Mouse (Mus musculus) right cerebral cortex, postnatal 25 days (tissue): ENCODE data around the gene Gas2l1.

Experiments
- DNase-seq: peaks from one replicate; pipeline ENCODE4 v3.0.0; 2022

Gas2l1 gene

DNA sequence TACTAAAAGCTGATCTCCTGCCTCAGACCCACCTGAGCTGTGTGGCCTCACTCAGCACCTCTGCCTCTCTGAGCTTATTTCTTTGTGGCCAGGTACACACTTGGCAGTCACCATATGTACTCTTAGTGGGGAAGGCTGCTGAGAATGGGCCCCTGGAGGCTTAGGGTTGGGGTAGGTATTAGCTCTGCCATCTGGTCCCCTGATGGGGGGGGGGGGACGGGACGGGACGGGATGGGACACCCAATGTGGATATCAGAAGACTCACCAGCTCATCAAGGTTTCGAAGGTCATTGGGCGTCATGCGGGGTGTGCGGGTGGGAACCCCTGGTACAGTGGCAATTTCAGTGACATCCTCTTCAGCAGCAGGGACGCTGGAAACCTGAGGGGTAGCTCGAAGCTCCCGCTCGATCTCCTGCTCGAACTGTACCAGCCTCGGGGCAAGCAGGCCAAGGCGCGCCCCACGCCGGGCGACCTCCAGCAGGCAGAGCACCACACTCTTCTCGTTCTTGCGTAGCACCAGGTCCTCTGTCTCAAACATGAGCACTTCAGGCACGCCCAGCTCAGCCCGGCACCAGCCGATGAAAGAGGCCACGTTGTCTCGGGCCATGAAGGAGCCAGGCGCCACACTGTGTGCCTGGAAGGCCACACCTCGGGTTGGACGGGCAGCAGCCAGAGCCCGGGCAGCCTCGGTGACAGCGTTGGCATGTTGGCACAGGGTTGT lies 1.4 kb downstream of the Gas2l1 start:
- peak; percentile 35 for DNase-seq

DNA sequence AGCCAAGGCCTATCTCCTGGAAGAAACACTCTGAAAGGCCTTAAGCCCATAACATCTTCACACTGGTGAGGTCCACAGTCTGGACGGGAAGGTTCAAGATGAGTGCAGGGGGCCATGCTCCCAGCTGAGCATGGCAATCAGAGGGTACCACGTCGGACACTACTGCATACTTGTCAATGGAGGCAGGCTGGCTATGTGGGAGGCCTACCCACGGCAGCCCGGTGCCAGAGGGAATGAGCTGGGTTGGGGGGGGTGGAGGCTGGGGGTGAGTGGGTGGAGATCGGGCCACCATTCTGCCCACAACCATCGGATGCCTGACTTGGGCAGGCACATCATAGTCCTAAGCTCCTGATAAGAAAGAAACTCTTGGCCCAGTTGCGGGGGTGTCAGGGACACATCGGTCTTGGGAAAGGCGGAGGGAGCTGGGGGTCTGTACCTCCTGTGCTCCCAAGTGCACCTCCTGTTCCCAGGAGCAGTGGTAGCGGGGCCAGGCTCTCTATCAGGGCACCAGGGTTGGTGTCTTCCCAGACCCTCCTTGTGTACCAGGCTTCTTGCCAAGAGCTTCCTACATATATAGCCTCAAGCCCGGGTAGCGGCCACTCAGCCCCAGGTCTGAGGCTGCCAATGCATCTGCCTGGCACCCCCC lies 2.1 kb downstream of the Gas2l1 start:
- no peak for DNase-seq

DNA sequence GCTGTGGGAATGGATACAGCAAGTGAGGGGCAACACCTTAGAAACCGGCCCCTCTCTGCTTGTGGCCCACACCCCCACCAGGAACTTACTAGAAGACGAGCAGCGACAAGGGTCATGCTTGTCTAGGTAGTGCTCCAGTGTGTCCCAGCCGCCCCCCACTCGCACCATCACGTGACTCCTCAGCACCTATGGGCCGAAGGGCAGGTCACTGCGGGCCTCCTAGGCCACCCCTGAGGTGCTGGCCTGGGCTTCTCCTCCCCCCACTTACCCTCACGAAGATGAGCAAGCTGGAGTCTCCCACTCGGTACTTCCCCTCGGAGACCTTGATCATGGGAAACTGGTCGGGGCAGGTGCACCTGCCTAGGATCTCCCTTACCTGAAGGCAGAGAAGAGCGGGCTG lies 2.8 kb downstream of the Gas2l1 start:
- DNase-seq: no peak

DNA sequence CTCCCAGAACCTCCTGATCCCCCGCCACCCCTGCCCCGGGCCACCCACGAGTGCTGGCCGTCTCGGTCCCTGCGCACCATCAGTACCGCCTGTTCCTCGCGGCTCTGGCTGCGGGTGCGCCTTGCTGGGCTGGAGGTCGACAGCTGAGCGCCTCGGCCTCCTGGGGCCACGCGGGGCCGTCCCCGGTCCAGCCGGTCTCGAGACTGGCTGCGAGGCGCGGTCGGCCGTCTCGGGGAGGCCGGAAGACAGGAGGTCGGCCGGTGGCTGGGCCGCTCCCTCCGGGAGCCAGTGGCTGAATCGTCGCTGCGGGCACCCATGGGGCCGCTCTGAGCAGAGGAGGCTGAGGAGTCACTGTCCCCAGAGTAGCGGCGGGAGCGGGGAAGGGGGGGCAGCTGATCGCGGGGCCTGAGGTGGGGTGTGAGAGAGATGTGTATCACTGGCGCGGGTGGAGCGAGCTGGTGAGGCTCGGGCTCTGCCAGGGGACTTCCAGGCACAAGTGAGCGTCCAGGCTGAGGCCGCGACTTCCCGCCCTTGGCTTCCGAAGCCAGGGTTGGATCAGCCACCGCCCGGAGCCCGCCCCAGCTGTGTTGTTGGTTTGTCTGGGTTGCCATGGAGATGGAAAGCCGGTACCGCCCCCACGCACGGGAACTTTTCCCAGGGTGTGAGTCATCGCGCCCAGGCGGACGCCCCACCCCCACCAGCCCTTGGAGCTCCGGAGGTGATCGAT lies 3.6 kb downstream of the Gas2l1 start:
- DNase-seq: peak; percentile 94

DNA sequence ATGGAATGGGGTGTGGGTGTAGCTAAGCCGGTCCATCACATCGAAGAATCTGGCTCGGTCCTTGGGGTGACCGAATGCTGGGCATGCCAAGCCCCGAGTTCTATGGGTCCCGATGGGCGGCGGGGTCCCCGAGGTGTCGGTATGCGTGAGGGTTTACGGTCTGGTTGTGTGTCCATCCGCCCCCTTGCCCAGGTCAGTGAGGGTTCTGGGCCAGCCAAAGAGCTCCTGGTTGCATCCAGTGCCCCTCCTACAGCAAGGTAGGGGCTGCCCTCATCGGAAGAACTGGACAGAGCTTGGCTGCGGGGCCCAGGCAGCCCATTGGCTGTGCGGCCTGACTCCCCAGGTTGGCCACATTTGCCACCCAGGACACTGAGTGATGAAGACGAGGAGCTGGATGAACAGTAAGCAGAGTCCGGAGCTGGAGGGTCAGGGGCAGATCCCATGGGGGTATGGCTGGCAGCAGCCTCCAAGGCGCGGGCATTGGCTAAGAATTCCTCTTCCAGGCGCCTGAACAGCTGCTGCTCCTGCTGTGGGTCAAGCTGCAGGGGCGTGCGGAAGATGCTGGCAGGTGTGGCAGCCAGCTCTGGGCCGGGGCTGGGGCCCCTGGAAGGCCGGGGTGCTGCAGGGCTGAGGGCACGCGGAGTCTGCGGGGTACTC lies 4.2 kb downstream of the Gas2l1 start:
- no peak for DNase-seq

DNA sequence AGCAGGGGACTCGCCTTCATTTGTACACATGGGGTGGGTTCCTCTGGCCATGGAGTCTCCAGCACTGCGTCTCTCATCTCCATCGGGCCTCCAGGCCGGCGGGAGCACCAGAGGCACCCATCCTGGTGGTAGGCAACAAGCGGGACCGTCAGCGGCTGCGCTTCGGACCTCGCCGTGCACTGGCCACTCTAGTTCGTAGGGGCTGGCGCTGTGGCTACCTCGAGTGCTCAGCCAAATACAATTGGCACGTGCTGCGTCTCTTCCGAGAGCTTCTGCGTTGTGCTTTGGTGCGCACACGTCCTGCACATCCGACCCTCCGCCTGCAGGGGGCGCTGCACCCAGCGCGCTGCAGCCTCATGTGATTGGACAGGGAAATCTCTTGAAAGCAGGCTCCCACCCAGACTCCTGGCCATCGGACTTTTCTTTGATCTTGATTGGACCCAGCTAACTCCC lies 5.4 kb downstream of the Gas2l1 start:
- DNase-seq: peak; percentile 76

DNA sequence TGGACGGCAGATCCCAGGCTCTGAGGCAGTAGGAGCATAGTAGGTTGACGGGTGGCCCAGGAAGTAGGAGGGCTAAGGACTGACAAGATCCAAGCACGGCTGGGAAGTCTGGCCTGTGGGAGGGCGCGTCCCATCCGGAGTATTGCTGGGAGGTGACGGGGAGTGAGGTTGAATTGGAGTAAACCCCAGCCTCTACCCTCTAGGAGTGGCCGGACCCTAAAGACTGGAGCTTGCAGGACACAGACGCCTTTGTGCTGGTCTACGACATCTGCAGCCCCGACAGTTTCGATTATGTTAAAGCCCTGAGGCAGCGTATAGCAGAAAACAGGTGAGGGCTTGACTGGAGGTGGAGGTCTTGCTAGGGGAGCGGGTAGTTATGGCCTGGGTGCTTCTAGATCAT lies 5.9 kb downstream of the Gas2l1 start:
- no peak for DNase-seq

DNA sequence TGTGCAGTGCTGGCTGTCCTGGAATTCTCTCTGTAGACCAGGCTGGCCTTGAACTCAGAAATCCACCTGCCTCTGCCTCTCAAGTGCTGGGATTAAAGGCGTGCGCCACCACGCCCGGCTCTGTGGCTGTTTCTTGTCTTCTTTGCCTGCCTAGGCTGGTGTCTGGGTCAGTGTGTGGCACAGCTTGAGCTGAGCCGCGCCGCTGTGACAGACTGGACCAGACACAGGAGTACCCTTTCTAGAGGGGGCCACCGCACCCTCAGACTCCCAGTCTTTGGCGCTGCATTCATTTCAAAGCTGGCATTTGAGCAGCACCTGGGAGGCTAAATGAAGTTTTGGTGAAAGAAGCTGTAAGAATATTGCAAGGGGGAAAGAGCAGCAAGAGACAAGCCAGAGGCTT lies 6.3 kb downstream of the Gas2l1 start:
- DNase-seq: no peak

DNA sequence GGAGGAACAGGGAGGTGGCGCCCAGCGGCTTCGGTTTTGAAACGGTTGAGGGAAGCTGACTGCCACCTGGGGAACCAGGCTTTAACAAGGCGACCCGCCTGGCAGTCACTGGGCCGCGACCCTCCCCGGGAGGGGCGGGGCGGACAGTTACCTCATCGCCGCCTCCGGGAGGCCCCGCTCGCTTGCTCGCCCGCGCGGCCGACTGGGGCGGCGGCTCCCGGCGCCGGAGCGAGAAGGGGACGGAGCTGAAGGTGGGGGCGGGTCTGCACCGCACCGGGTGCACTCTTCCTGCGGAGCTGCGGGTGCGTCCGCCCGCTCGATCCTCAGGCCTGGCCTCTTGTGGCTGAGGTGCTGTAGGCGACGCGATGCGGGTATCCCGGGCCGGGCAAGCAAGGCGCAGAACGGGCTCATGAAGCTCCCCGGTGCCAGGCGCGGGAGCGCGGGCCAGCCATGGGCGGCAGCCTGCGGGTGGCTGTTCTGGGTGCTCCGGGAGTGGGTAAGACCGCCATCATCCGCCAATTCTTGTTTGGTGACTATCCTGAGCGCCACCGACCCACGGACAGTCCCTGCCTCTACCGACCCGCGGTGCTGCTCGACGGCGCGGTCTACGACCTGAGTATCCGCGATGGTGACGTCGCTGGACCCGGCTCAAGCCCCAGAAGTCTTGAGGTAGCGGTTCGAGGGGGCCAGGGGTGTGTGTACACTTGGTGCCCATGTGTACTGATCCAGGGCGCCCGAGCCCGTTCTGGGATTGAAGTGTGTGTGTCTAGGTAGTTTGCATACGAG lies 7.1 kb downstream of the Gas2l1 start, which contains the start of gene Rasl10a:
Gene Rasl10a, plus strand, starts transcription at position 273 of the 786 bp plus-strand sequence.
- peak; percentile 66 for DNase-seq

DNA sequence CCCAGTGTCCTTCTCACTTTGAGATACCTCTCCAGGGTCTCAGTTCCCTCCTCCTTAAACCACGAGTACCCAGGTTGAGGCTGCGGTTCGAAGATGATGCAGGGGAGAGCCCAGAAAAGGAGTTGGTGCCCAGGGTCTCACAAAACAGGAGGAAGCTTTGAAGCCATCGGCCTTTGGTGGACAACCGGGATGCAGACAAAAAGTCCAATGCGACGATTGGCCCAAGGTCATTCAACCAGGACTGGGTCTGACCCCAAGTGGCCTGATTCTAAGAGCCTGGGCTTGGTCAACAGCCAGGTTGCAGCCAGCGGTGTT lies 7.6 kb downstream of the Gas2l1 start:
- DNase-seq: no peak

DNA sequence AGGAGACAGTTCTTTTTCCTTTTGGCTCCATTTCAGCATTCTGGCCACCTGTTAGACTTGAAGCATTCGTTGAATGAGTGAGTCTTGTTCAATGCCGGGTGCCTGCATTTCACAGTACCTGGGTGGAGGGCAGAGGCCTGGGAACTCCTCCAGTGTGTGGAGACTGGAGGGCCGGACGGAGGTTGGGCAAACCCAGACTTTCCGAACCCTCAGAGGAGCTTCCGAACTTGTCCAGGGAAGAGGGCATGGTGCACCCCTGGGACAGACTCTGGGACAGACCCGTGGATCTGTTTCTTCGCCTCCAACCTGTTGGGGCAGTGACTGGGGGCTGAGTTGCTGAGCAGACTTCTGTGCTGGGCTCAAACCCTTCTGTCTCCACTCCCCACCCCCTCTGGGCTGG lies 8.1 kb downstream of the Gas2l1 start:
- DNase-seq: no peak

DNA sequence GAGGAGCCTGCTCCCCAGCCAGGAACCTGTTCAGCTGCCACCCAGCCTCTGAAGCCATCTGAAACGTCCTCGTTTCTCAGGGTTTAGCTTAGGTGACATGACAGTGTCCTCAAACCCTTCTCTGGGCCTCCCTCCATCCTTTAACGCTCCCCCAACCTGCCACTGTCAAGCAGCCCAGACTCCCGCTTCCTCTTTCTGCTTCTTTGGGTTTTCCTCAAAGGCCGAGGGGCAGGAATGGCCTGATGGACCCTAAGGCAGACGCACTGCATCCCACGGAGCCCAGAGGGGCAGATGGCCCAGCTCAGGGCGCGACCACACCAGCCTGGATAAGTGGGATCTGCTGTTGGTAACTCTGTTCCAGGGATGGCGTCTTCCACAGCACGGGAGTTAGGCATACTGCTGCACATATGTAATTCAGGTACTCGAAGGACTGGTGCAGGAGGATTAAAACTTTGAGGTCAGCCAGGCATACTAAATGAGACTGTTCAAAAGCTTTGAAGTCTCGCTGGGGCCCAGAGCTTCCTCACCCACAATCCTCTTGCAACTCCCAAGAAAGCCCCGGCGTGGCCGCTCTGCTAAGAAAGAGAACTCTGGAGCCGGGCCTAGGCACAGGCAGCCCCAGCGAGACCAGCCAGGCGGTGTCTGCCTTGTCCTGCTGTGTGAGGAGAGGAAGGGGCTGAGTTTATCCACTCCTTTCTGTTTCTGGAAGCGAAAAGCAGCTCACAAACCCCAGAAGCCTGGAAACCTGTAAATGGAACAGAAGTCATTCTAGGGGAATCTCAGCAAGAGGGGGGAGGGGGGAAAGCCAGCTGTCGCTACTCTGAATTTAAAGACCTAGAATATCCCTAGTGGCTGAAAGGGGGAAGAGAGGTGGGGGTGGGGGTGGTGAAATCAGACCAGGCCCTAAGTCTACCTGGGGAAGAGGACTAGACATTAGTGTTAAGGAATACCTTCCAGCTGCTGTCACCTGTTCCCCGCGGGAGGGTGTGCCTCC lies 8.9 kb downstream of the Gas2l1 start:
- DNase-seq: no peak

DNA sequence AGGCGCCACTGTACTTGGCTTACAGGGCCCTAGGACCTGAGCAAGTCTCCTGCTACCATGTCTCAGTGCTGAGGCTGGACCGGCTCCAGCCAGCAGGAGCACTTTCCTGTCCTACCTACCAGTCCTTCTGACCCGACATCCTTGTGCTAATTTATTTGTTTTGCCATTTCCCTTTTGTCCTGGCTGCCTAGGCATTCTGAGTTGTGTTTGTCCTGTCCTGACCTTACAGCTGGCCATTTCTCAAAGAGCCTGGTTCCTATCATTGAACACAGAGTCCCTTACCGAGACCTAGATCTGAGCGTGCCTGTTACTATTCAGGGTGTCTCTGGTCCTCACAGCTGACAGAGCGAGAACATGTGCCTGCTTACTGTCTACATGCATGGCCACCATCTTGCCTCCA lies 10.3 kb downstream of the Gas2l1 start:
- no peak for DNase-seq

DNA sequence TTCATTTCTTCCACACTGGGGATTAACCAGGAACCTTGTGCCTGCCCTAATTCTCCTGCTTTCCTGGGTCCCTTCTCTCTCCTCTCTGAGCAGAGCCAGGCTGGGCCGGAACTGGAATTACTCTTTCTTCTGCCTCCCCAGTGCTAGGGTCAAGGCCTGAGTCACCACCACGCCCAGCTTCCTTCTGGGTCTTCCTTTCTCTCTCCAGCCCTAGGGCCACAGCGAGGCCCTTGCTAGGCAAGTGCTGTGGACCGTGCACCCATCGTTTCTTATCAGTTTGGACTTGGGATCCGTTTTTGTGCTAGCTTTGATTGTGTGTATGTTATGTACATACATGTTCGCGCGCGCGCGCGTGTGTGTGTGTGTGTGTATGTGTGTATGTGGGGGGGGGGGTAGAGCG lies 11.0 kb downstream of the Gas2l1 start:
- no peak for DNase-seq

DNA sequence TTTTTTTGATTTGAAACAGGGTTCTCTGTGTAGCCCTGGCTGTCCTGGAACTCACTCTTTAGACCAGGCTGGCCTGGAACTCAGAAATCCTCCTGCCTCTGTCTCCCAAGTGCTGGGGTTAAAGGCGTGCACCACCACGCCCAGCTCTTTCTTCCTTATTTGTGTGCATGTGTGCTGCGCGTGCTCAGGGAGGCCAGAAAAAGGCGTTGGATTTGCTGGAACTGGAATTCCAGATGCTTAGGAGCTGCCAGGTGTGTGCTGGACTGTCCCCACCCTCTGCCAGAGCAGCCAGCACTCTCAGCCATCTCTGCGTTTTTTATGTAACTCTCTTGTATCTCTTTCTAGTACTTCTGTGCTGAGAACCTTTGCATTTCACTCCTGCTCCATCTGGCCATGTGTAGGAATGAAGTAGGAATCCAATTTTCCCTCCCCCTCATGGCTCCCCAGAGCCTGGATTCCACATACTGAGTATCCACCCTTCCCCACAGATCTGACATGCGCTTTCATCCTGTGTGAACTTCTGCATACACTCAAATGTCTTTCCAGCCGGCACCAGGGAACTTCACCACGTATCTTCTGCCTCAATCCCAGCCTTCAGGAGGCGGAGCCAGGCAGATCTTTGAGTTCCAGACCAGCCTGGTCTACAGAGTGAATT lies 12.8 kb downstream of the Gas2l1 start:
- peak; percentile 50 for DNase-seq

DNA sequence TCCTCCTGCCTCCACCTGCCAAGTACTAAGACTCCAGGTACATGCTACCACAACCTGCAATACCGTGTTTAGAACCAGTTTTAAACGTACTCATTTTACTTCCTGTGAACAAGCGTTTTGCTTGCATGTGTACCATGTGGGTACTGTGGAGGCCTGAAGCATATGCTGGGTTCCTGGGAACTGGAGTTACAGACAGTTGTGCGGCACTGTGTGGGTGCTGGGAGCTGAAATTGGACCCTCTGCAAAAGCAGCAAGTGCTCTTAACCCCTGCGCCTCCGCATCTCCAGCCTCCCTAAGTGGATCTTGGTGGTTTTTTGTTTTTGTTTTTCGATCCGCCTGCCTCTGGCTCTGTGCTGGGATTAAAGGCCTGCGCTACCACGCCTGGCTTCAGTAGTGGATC lies 13.5 kb downstream of the Gas2l1 start:
- DNase-seq: no peak

DNA sequence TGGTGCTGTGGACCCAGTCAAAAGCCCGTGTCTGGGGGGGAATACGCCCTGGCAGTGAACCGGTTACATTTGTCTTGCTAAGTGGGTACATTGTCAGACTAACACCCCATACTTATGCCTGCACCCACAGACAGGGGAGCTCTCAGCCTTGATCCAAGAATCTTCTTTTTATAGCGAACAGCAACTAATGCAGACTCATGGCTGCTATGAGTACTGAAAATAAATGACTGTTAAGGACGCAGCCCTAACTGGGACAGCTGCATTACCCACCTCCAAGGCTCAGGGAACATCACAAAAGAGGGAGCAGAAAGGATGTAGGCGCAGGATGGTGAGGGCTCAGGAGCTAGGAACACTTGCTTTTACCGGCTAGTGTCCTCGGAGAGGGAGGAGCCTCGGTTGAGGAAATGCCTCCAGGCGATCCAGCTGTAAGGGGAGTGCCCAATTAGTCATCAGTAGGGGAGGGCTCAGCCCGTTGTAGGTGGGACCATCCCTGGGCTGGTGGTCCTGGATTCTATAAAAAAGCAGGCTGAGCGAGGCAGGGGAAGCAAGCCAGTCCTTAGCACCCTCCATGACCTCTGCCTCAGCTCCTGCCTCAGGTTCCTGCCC lies 18.7 kb downstream of the Gas2l1 start:
- peak; percentile 38 for DNase-seq

DNA sequence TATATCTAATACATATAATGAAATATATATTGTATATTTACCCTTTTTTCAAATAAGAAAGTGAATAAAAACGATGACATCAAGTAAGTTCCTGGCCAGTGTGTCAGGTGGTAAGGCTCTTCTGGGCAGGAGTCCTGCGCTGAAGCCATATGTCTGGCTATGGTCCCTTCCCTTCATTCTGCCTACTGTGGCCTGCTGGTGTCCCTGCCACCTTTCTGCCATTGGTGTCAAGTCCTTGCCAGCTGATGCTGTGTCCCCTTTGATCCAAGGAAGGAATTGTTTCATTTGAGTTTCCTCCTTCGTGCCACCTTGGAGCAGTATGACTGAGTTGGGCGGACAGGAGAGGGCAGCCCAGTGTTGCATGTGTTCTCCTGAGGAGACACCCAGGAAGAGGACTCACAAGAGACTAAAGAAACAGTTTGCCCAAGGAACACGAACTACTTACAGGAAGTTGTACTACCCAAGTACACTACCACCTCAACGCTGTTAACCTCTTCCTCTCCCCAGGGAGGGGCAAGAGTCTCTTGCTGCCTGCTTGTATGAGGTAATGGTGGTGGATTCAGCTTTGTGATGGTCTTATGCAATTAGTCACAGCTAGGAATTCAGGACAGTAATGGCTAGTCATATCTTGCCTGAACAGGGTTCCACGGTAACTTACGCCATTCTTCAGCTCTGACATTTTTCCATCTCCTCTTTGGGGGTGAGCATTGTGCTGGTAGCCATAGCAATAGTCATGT lies 22.3 kb downstream of the Gas2l1 start:
- no peak for DNase-seq

DNA sequence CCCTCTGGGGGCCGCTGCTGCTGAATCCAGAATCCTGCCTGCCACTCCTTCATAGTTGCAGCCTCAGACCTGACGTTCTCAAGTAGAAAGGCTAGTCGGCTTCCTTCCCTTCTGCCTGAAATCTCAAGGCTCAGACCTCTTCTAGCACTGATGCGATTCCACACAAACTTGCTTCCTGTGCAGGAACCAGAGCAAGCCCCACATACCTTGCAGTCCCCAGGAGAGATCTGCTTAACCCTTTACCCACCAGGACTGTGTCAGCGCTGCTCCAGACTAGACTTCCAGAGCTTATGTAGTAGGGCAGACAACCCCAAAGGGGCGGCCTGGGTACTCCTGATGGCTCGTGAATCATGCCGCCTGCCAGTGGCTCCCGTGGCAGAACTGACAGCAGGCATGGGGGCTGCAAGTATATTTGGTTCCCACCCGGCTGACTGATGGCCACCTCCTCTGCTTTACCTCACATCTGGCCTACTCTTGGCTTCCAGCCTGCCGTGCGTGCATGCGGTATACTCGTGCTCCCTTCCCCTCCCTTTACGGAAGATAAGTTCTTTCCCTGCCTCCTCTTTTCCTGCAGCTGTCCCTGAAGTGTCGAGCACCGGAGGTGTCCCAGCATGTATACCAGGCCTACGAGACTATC lies 23.9 kb downstream of the Gas2l1 start:
- DNase-seq: peak; percentile 74
